Mouse (Mus musculus) lung, postnatal 0 days (tissue): Measurements from ENCODE around the gene Wnt10b.

ENCODE experiments used
- CTCF ChIP-seq: IDR thresholded peaks from 2 replicates; pipeline ENCODE4 v1.5.1; 2016; ENCODE audit warnings: antibody characterized with exemption, mild to moderate bottlenecking
- EP300 ChIP-seq: IDR thresholded peaks from 2 replicates; pipeline ENCODE4 v1.6.1; 2016; ENCODE audit warnings: antibody characterized with exemption, mild to moderate bottlenecking, control low read depth

- no peak for TF ChIP-seq CTCF
- no peak for TF ChIP-seq EP300
Observed at GRCm38 (mm10) chr15:98765929-98766328, 12.0 kb downstream of the Wnt10b start.
